Mouse (Mus musculus) heart, postnatal 0 days (tissue): ENCODE measurements around the gene Nxpe5. TPM values are rescaled to one million over a fixed set of nuclear protein-coding genes. Genes with fewer than 3 reads are reported as not detected.
A peak's percentile ranks its signal among the peaks of the same experiment; 100 is the strongest.

Experiments used
- ATAC-seq: fragments of 200-750 bp; cut with Nextera tagmentation; 2 replicates; pipeline ENCODE4 v1.8.0; 2017; ENCODE audit warnings: low read depth, moderate number of reproducible peaks, moderate library complexity; ENCODE audit not compliant: insufficient read depth
- DNase-seq: peaks from one replicate; pipeline ENCODE4 v3.0.0-alpha.2; 2016; ENCODE audit warnings: low spot score
- H3K27ac ChIP-seq: fragments of 300-500 bp; sonication (generic); 2 replicates; pipeline ENCODE4 v1.5.1; 2014; ENCODE audit warnings: low read depth, mild to moderate bottlenecking
- H3K27me3 ChIP-seq: fragments of 300-500 bp; sonication (generic); 2 replicates; pipeline ENCODE4 v1.6.1; 2014; ENCODE audit warnings: low read length, mixed read lengths; ENCODE audit not compliant: control insufficient read depth, insufficient read depth
- H3K36me3 ChIP-seq: fragments of 300-500 bp; sonication (generic); replicated peaks from 2 replicates; pipeline ENCODE4 v1.6.1; 2014; ENCODE audit warnings: low read length, mixed read lengths; ENCODE audit not compliant: control insufficient read depth, insufficient read depth
- H3K4me1 ChIP-seq: fragments of 300-500 bp; sonication (generic); 2 replicates; pipeline ENCODE4 v1.6.1; 2014; ENCODE audit warnings: antibody characterized with exemption; ENCODE audit not compliant: control insufficient read depth, insufficient read depth
- H3K4me2 ChIP-seq: fragments of 300-500 bp; sonication (generic); 2 replicates; pipeline ENCODE4 v1.6.1; 2014; ENCODE audit warnings: low read depth, mild to moderate bottlenecking, low read length, moderate library complexity
- H3K4me3 ChIP-seq: fragments of 300-500 bp; sonication (generic); 2 replicates; pipeline ENCODE4 v1.5.1; 2014; ENCODE audit warnings: low read depth, low read length
- H3K9ac ChIP-seq: fragments of 300-500 bp; sonication (generic); replicated peaks from 2 replicates; pipeline ENCODE4 v1.6.1; 2014; ENCODE audit warnings: low read depth, low read length, mixed read lengths
- H3K9me3 ChIP-seq: fragments of 300-500 bp; sonication (generic); replicated peaks from 2 replicates; pipeline ENCODE4 v1.6.1; 2016; ENCODE audit warnings: low read length; ENCODE audit not compliant: control insufficient read depth
- CTCF ChIP-seq: IDR thresholded peaks from 2 replicates; pipeline ENCODE4 v1.5.1; 2016; ENCODE audit warnings: antibody characterized with exemption, control low read depth, low read depth
- EP300 ChIP-seq: IDR thresholded peaks from 2 replicates; pipeline ENCODE4 v1.6.1; 2016; ENCODE audit warnings: antibody characterized with exemption, low read depth
- WGBS: fragments of 180-500 bp; shearing (Covaris S2); extraction: QIAGEN DNeasy Blood & Tissue Kit; methylation state at CpG from one replicate; pipeline ENCODE4 v1.1.7; 2014; 5-methylcytosine and 5-hydroxymethylcytosine counted together
- polyA plus RNA-seq: library from polyadenylated mRNA; unstranded; fragments of >200 nt; fragmentation: Nextera tagmentation; extraction: Ambion mirVana; gene quantifications from 2 replicates; pipeline ENCODE4 v1.2.1, GENCODE M21; 2015
- total RNA-seq: library from RNA; depleted of rRNA; stranded (reverse); fragments of >200 nt; gene quantifications from 2 replicates; pipeline ENCODE4 v1.2.3, GENCODE M21; 2014; ENCODE audit warnings: low replicate concordance

The Nxpe5 gene
- total and polyA plus RNA-seq, 2 experiments from 2014 or later, result 0.07 to 0.76 TPM

DNA sequence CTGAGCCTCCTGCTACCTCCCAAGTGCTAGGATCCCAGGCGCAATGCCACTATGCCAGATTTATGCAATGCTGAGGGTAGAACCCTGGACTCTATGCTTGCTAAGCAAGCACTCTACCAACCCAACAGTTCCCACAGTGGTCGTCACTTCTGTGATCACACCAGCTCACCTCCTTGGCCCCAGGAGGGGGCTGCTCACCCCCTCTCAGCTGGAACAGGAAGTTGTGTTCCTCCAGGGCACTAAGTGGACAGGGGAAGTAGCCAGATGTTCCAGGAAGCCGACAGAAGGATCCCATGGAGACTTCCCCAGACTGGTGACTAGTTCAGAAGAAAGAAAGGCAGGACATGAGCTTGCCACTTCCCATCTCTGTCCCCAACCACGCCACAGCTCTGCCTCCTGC lies 36.3 kb downstream of the Nxpe5 start:
- Histone ChIP-seq H3K4me2 (no peak overlapping the region), H3K4me3 (no peak overlapping the region), H3K36me3 (peaks cover 31% of the 10 kb centered on the region), H3K27me3 (no peaks in the 10 kb centered on the region), H3K27ac (no peak overlapping the region), H3K9ac (no peak overlapping the region), H3K4me1 (peaks cover 8% of the 10 kb centered on the region; the same call in 1 of the 2 replicates), H3K9me3 (no peaks in the 10 kb centered on the region)
- WGBS, result 76% methylated on average over 4 of the region's 4 CpGs
- TF ChIP-seq CTCF (no peak), EP300 (no peak)
- DNase-seq, result no peak
- ATAC-seq, result no peak

DNA sequence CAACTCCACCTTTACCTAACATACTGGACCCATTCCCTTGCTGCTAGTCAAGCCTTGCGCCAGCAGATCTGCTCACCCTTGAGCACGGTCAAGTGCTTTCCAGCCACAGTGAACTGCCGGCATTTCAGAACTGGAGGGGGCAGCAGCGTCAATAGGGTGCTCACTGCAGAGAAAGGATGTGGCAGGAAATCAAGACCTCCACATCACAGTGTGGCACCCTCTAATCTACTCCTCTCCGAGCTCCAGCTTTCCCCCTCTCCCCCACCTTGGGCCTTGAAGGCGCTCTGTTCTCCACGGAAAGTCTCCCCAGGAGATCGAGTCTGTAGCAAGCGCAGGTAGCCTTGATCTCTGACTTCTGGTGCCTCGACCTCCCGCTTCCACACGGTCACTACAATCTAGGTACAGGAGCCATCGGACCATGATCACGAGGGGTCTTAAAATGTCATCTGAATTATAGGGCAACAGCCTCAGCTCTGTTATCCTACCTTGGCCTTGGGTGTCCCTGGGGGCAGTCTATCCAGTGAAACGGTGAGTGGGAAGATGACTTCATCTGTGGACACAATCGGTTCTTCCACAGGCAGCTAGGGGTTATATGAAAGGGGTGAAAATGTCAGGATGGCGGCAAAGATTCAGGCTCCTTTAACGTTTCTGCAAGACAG lies 37.0 kb downstream of the Nxpe5 start:
- no peaks in the 10 kb centered on the region for H3K9me3 ChIP-seq
- peak overlapping the region; percentile 85 for H3K4me3 ChIP-seq
- ATAC-seq, result no peak
- H3K4me2 ChIP-seq, result peak overlapping the region; percentile 98
- H3K9ac ChIP-seq, result peak overlapping the region; percentile 79
- DNase-seq, result no peak
- H3K27ac ChIP-seq, result no peak overlapping the region
- H3K27me3 ChIP-seq, result no peaks in the 10 kb centered on the region
- H3K4me1 ChIP-seq, result peaks cover 8% of the 10 kb centered on the region; the same call in 1 of the 2 replicates
- 53% methylated on average over 18 of the region's 18 CpGs for WGBS
- TF ChIP-seq CTCF (no peak), EP300 (no peak)
- H3K36me3 ChIP-seq, result peaks cover 31% of the 10 kb centered on the region

DNA sequence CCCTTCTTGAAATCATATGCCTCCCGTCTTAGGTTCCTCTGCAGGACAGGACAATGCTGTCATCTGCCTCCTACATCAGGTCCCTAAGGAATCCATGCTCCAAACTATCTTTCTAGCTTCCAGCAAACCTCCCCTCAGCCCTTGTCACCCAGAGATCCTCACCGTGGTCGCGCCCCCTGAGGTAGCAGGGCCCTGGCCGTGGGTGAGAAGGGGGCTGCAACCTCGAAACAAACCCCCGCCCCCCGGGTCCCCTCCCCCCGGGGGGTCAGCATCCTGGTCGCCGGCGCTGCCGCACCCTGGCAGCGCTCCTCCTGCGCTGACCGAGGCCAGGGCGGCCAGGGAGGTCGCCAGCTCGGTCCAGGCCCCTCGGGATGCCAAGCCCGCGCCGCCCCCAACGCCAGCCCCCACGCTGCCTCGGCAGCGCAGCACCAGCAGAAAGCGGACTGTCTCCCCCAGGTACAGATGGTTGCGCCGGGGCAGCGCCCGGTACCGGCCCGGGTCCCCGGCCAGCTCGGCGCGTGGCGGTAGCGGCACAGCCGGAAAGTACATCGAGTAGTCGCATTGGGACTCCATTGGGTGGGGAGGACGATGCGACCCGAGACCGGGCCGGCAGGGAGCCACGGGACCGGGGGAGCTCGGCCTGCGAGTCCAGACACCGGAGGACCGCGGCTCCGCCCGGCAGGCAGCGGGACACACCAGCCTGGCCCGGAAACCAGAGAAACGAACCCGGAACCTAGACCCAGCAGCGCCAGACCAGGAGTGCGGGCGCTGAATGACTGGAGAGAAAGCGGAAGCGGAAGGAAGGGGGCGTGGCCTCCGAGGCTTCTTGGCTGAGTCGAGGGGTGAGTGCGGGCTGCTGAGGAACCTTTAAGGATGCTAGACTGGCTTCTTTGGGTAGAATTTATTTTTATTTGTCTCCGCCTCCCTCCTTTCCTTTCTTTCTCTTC lies 37.8 kb downstream of the Nxpe5 start, which contains the start of gene BC037034:
Gene BC037034 (minus strand): TSS at position 774 of the 947 bp plus-strand sequence.
- Histone ChIP-seq H3K27ac (peak within 1 kb of the TSS; percentile 53), H3K4me3 (peak within 1 kb of the TSS; percentile 85), H3K27me3 (no peaks in the 10 kb centered on the region), H3K4me1 (peaks cover 8% of the 10 kb centered on the region; the same call in 1 of the 2 replicates), H3K9me3 (no peaks in the 10 kb centered on the region), H3K4me2 (peak within 1 kb of the TSS; percentile 98), H3K36me3 (peaks cover 31% of the 10 kb centered on the region), H3K9ac (peak within 1 kb of the TSS; percentile 79)
- under 1% methylated on average over 67 of the region's 71 CpGs for WGBS
- DNase-seq (peak; percentile 87), ATAC-seq (peak; percentile 89)
- TF ChIP-seq EP300, result peak; percentile 22; the same call in 1 of the 2 replicates
- TF ChIP-seq CTCF, result no peak

DNA sequence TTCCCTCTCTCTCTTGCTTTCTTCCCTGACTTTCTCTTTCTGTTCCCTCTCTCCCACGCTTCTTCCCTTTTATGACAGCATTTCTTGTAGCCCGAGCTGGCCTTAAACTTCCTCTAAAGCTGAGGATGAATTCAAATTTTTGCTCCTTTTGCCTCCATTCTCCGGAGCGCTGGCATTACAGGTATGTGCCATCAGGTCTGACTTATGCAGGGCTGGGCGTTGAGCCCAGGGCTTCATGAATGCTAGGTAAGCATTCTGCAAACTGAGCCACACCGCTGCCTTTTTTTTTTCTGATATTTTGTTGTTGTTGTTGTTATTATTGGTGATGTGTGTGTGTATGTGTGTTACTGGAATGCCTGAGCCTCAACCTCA lies 38.5 kb downstream of the Nxpe5 start:
- Histone ChIP-seq H3K27ac (0 out of 2 replicates have a peak overlapping the region, but pooled peaks have one; percentile 53), H3K27me3 (no peaks in the 10 kb centered on the region), H3K4me3 (peak overlapping the region; percentile 85), H3K4me2 (peak overlapping the region; percentile 98), H3K9ac (peak overlapping the region; percentile 79), H3K9me3 (no peaks in the 10 kb centered on the region), H3K4me1 (peaks cover 8% of the 10 kb centered on the region; the same call in 1 of the 2 replicates), H3K36me3 (peaks cover 29% of the 10 kb centered on the region)
- WGBS, result 12% methylated on average over 6 of the region's 6 CpGs
- DNase-seq, result no peak
- ATAC-seq, result no peak
- TF ChIP-seq EP300, result no peak
- no peak for TF ChIP-seq CTCF

DNA sequence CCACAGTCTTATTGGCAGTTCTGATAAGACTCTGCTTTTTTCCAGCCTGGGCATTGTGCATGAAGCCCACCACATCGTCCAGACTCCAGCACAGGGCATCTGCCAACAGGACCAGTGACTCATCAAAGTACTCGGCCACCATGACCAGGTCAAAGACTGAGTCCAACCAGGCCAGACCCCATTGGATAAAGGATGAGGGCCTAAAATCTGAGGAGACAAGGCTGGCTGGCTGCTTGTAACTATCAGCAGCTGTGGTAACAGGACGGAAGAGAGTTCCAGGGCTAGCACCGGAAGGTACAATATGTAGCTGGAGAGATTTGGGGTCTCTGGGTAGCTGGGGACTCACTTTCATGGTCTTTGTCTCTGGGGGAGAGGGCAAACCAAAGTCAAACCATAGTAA lies 40.0 kb downstream of the Nxpe5 start:
- DNase-seq (no peak), ATAC-seq (no peak)
- Histone ChIP-seq H3K36me3 (peaks cover 14% of the 10 kb centered on the region), H3K27ac (no peak overlapping the region), H3K4me3 (no peak overlapping the region), H3K4me2 (no peak overlapping the region), H3K9me3 (no peaks in the 10 kb centered on the region), H3K27me3 (no peaks in the 10 kb centered on the region; the same call in 1 of the 2 replicates), H3K4me1 (peaks cover 8% of the 10 kb centered on the region; the same call in 1 of the 2 replicates), H3K9ac (no peak overlapping the region)
- 86% methylated on average over 4 of the region's 4 CpGs for WGBS
- TF ChIP-seq CTCF, result no peak
- no peak for TF ChIP-seq EP300
